Mouse (Mus musculus) heart, postnatal 14 days (tissue): Measurements from ENCODE around the gene Ranbp9. TPM values are rescaled to one million over a fixed set of nuclear protein-coding genes. Genes with fewer than 3 reads are reported as not detected.
"Not testable (repeated sequence)": the region's sequence is repeated elsewhere in the genome, so short reads cannot be mapped to it uniquely, and the experiment has no call there.

Source experiments
- DNase-seq, 2 experiments: peaks; one replicate each; pipeline ENCODE4 v3.0.0; 2021 to 2022
- intact Hi-C: fragments of 180-260 bp; cut with DNase I; formaldehyde crosslinking; loops from one replicate; pipeline ENCODE4 v1.15.1; 2025
- total RNA-seq, 2 experiments: library from RNA; stranded (reverse); gene quantifications; 2 replicates each; pipeline ENCODE4 v1.2.3; 2021

The Ranbp9 gene
- total RNA-seq, 2 experiments from 2014 or later = 45.7 to 45.9 TPM

DNA sequence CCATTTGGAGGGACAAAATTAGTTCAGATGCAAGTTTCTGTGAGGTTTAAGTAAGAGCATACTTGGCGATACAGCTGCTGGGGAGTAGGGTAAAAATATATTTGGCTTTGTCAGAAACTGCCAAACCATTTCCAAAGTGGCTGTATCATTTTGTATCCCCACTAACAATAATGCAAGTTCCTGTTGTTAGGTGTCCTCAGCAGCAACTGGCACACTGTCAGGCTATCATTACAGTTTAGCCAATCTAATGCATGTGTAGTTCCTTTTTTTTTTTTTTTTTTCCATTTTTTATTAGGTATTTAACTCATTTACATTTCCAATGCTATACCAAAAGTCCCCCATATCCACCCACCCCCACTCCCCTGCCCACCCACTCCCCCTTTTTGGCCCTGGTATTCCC, 9.2 kb downstream of the Ranbp9 start:
- intact Hi-C loops = loop anchor here (10.0 kb wide), 1 partner anchor 47 kb away; no protein-coding TSS in a partner anchor
- not testable (repeated sequence) for DNase-seq

DNA sequence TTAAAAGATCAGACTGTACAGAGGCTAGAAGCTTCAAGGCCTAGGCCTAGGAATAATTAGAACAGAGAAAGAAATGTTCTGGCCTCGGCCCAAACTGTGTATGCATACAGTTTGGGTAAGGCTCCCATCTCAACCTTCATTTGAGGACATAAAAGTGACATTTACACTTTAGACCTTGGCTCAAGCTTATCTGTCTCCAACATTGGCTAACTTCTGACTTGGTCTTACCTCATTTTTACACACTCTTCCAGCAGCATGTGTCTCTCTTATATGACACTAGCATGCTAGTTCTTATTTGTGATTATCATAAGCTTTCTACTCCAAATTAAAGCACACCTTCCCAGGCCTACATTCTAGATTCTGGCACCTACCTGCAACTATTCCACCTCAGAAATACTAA, 11.5 kb downstream of the Ranbp9 start:
- no peak for DNase-seq
- intact Hi-C loops = loop anchor here (10.0 kb wide), 1 partner anchor 45 kb away; no protein-coding TSS in a partner anchor

DNA sequence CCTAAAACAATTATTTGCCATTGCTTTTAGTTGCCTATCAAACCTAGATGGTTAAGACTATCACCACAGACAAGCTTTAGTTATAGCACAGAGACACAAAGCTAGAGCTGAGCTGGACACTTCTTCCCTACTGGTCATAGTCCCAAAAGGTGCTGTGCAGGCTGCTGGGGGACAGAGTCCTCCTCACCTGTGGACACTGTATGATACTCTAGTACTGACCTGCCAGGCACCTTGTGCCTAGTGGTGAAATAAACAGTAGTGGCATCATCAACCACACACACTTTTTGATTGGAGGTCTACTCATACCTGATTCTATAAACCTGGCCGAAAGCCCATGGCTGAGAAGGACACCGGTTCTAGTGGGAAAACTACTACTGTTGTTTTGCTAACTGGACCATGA, 16.5 kb downstream of the Ranbp9 start:
- DNase-seq = no peak
- intact Hi-C loops = no loop called here

DNA sequence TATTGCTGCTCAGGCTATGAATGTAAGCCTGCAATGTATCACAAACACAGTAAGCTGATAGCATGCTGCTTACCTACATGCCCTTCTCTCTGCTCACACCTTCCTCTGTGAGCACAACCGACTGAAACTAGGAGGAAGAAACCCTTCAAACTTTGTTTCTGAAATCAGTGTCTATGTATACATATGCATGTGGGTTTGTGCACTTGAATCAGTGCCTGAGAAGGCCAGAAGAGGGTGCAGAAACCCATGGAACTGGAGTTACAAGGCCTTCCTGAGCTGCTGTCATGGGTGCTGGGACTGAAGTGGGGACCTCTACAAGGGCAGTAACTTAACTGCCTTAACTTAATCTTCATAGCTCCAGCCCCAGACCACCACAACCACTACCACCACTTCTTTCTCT, 23.9 kb downstream of the Ranbp9 start:
- intact Hi-C loops = no loop called here

DNA sequence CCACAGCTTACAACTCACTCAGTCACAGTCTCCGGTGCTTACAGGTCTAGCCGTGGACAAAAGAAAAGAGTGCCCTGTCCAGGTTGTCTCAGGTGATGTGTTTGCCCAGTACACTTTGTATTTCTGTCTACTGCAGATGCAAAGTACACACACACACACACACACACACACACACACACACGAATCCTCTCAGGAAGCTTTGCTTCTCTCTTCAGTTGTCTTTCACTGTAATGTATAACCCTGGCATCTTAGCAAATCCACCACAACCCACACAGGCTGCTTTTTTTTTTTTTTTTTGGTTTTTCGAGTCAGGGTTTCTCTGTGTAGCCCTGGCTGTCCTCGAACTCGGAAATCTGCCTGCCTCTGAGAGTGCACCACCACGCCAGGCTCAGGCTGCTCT, 26.7 kb downstream of the Ranbp9 start:
- DNase-seq = no peak
- intact Hi-C loops = no loop called here

More for the DNA sequence above, 23.9 kb downstream of the Ranbp9 start:
- no peak for DNase-seq

DNA sequence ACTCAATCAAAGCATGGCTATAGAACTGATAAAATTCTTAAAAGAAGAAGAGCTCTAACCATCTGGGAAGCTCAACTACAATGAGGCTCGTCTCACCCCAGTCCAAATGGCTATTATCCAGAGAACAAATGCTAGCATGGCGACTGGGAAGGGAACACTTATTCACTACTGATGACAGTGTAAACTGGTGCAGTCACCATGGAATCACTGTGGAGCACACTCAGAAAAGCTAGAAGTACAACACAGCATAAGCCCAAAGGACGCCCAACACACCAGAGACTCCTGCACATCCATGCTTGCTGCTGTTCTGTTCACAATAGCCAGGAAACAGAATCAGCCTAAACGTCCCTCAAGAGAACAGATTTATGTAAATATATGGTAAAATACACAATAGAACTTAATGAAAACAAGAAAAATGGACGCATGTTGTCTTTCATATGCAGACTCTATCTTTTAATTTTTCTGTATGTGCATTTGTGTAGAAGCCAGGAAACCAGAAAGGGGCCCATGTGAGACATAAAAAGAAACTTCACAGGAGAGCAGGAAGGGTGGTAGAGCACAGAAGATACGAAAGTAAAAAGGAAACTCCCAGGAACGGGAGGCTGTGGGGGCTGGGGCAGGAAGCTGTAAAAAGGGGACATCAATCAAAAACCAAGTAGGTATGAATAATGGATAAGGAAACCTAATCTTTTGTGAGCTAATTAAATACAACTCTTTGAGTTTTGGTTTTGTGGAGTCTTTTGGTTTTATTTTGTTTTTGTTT, 28.1 kb downstream of the Ranbp9 start:
- DNase-seq = no peak
- intact Hi-C loops = no loop called here

DNA sequence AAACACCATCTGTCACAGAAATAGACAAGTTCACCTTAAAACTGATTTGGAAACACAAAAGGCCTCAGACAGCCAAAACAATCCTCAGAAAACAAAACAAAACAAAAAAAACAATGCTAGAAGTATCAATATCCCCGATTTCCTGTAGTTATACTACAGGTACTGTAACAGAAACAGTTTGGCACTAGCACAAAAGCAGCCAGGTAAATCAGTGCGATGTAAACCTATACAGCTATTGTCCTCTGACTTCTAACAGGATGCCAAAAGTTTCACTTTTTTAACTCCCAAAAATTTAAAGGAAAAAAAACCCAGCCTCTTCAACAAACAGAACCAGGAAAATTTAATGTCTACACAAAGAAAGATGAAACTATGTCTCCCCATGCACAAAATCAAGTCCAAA, 28.9 kb downstream of the Ranbp9 start:
- DNase-seq = no peak
- intact Hi-C loops = no loop called here

DNA sequence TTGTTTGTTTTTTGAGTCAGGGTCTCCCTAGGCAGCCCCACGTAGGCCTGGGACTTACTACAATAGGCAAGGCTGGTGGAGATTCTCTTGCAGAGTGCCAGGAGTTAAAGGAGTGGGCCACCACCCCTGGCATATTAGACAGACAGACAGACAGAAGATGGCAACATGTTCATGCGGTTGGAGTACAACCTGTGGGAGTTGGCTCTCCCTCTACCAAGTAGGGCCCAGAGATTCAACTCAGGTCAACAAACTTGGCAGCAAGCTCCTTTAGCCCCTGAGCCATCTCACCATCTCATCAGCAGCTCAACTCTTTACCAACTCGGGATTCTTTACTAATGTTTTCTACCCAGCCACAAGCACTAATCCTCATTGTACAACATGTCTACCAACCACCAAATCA, 30.4 kb downstream of the Ranbp9 start:
- intact Hi-C loops = no loop called here
- DNase-seq = no peak

DNA sequence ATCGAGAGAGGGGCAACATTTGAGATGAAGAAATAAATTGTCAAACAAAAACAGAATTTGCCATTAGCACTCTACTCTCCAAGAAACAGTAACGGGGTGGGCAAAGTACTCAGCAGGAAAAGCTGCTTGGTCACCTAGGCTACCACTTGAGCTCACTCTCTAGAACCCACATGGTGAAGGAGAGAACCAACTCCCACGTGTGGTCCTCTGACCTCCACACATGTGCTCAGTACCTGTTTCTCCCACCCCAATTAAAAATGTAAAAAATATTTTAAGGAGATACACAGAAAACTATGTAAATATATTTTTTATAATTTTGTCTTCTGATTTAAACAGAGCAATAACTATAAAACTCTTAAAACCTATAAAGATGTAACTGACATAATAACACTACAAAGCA, 33.4 kb downstream of the Ranbp9 start:
- no peak for DNase-seq
- intact Hi-C loops = no loop called here

DNA sequence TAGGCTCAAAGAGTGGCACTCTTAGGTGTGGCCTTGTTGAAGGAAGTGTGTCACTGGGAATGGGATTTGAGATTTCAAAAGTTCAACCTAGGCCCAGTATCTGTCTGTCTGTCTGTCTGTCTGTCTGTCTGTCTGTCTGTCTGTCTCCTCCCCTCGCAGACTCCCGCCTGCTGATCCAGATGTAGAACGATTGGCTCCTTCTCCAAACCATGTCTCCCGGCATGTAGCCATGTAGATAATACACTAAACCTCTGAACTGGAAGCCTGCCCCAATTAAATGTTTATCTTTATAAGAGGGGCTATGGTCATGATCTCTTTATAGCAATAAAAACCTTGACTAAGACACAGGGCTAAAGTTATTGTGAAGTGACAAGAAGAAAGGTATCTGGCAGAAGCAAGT, 35.3 kb downstream of the Ranbp9 start:
- DNase-seq = no peak
- intact Hi-C loops = no loop called here

DNA sequence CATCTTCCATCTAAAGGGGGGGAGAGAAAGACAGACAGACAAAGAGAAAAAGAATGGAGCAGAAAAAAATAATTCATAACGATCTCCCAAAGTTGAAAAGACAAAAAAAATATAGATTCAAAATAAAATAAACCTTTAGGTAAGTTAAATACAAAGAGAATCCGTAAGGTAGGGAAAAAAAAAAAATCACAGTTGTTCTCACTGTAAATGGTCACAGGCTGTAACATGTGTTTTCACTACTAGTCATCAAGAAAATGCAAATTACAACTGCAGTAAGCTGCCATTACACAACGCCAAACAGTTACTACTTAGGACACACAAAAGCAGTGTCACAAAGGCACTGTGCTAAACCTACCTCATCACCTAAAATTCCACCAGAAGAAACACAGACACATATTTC, 36.4 kb downstream of the Ranbp9 start:
- intact Hi-C loops = no loop called here
- DNase-seq = no peak

DNA sequence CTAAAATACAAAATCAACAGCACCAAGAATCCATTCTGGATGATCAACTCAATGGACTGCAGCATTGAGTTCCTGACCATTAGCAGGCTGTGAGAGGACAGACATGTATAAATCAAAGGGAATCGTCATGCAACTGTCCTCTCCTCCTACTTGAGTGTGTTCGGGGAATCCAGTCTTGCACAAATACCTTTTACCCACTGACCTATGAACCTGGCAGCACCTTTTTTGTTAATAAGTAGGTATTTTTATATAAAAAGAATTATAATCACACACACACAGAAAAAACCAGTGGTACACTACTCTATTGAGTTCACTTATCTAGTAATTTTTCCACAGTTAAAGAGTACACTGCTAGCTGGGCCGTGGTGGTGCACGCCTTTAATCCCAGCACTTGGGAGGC, 37.4 kb downstream of the Ranbp9 start:
- DNase-seq = no peak
- intact Hi-C loops = no loop called here

DNA sequence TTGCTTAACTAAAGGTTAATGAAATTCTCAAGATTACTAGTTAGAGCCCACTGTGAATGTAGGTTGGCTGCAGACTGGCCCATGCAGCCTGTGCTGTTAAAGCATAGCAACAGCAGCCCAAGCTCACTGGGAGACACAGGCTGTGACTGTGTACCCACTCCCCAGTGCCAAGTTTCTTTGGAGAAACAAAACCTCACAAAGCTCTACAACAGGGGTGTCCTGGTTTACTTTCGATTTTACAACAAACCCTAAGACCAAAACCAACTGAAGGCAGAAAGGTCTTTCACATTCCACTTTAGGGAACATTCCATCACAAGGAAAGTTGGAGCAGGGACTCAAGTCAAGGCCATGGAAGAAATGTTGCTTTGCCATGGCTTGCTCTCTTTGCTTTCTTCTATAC, 38.5 kb downstream of the Ranbp9 start:
- intact Hi-C loops = no loop called here
- DNase-seq = no peak

DNA sequence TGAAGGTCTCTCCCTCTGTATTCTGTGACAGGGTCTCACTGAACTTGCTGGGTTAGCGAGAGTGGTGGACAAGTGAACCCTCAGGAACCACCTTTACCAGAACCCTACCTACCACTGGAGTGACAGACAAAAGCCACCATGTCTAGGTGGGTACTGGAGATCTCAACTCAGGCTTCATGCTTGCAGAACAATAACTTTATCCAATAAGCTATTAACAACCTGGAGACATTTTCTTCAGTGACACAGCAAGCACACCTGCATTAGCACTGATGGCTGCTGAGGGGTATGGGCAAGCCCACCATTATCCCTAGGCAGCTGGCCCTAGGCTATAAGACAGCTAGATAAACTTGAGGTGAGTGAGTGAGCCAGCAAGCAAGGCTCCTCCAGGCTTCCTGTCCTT, 40.7 kb downstream of the Ranbp9 start:
- no peak for DNase-seq
- intact Hi-C loops = no loop called here

DNA sequence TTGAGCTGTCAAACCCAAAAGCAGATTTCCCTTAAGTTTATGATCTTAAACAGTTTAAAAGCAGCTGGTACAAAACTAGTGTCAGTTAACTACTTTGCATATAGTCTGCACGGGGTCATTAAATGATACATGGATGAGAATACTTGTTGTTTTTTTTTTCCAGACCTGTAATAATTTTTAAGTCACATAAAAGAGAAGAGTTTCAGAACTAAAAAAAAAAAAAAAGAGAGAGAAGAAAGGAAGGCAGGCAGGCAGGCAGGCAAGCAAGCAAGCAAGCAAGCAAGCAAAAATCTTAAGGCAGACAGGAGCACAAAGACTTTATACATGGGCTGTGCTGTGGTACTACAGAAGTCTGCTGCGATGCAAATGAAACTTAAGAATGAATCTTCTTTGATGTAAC, 47.7 kb downstream of the Ranbp9 start:
- intact Hi-C loops = no loop called here
- DNase-seq = no peak

DNA sequence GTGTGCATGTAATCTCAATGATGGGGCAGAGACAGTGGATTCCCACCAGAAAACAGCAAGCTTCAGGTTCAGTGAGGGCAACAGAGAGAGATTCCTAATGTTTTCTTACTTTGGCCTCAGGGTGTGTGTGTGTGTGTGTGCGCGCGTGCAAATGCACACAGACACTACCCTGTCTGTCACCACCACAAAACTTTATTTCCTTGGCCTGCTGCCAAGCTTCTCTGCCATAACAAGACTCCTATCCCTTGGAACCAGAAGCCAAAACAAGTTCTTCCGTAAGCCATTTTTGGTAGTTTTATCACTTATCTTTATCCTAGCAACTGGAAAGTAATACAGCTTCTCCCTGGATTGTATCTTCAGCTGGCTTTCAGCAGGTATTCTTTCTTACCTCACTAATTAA, 52.6 kb downstream of the Ranbp9 start:
- no peak for DNase-seq

DNA sequence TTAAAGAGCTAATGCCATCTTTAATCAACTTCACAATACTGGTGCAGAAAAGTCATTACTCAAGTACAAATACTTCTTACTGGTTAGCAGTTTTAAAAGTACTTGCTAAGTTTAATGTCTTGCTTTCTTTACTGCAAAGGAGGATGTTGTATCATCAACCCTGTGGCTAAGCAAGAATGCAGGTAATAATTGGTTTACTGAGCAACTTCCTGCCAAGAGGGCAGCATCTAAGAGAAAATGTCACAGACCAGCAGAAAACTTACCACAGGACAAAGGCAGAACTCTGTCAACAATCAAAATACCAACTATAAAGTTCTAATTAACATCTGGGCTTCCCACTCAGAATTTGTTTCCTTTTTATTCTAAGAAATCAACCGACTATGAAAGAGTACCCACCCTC, 65.8 kb downstream of the Ranbp9 start:
- intact Hi-C loops = loop anchor here (10.0 kb wide), 1 partner anchor 120 kb away; no protein-coding TSS in a partner anchor
- DNase-seq = no peak

More for the DNA sequence above, 52.6 kb downstream of the Ranbp9 start:
- intact Hi-C loops = loop anchor here (10.0 kb wide), 1 partner anchor 46 kb away; no protein-coding TSS in a partner anchor

DNA sequence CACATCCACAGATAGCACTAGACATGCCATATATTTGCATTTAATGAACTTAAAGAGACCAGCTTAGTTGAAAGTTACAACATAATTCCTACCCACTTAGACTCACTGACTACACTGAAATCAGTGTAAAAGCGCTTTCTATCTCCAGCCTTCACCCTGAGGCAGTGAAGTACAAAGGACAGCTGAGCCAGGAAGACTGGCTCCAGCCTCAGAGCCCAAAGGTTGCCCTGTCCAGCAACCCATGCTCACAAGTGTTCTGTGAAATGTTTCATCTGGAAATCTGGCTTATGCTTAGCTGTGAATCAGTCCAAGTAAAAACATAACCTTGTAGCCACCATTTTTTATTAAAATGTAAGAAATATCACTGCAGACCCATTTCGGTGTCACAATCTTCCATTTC, 67.5 kb downstream of the Ranbp9 start:
- DNase-seq = no peak
- intact Hi-C loops = loop anchor here (10.0 kb wide), 1 partner anchor 121 kb away; no protein-coding TSS in a partner anchor

DNA sequence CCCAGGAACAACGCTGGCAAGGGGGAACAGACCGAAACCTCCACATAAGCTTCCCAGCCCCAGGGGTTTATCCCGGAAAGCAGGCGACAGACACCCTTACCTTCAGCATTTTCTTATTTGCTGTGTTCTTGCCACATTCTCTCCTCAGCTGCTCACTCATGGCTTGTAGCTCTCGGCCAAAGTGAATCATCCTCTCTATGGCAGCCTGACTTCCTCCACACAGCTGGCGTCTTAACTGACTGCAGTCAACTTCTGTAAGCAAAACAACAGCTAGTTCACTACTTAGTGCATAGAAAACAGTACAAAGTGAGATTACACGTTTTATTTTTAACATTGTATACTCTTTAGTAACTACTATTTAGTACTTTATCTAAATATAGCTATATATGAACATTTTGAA, 68.8 kb downstream of the Ranbp9 start:
- intact Hi-C loops = loop anchor here (10.0 kb wide), 1 partner anchor 122 kb away; no protein-coding TSS in a partner anchor
- DNase-seq = no peak

DNA sequence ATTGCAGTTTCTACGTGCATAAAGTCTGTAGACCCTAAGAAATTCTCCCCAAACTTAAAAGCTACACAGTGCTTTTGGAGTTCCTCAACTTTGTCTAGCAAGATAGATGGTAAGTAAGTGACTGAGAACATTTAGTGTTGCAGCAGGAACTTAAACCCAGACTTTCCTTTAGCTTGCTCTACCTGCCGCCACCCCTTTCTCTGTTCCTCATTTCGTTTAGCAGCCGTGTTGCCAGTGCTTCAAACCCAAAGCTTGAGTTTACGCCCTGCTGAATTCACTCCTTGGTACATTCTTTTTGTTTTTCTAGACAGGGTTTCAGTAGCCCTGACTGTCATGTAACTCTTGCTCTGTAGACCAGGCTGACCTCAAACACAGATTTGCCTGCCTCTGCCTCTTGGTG, 81.5 kb downstream of the Ranbp9 start:
- intact Hi-C loops = loop anchor here (5.0 kb wide), 3 partner anchors 97 to 217 kb away; partner anchors contain the start of gene Gfod1
- no peak for DNase-seq

DNA sequence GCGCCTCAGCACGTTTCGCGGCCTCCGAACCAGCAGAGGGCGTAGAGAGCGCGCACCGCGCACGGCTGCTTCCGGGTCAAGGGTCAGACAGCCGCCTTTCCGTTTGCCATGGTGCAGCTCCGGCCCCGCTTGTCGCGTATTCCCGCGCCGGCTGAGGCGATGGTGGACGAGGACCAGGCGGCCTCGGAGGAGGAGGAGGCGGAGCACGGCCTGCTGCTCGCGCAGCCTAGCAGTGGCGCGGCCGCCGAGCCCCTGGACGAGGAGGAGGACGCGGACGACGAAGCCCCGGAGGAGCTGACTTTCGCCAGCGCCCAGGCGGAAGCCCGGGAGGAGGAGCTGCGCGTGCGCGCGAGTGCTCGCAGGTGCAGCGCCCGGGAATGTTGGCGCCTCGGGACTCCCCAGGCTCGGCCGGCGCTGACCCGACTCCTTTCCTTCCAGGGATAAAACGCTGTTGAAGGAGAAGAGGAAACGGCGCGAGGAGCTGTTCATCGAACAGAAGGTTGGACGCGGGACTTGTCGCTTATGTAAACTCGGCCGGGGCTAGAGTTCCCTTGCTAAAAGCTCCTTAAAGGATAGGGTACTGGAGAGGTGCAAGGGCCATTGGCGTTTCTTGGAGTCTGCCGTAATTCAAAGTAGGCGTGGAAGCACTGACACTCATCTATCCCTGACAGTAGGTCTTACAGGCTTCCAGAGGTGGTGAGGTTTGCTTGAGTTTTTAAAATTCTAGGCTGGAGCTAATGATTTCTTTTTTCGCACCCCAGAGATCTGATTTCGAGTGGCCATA, 82.6 kb downstream of the Ranbp9 start, which contains the start of gene Nol7:
Gene Nol7 (plus strand): TSS at position 94 of the 784 bp plus-strand sequence.
- peak; percentile 95 to 98 for DNase-seq
- intact Hi-C loops = loop anchor here (5.0 kb wide), 3 partner anchors 96 to 216 kb away; partner anchors contain the start of gene Gfod1
